Mouse (Mus musculus) megakaryocyte, embryonic 14.5 days (primary cell): ENCODE measurements around the gene Fyn.

Source experiments
- FLI1 ChIP-seq: IDR thresholded peaks from 2 replicates; pipeline ENCODE4 v1.6.1; 2012; ENCODE audit warnings: low read length, inconsistent platforms, mixed read lengths
- GATA1 ChIP-seq: IDR thresholded peaks from 3 replicates; pipeline ENCODE4 v1.6.1; 2012; ENCODE audit warnings: mixed read lengths, low read length, inconsistent platforms, borderline replicate concordance

GRCm38 (mm10) chr10:39601068-39601467 is 232.4 kb downstream of the Fyn start:
- TF ChIP-seq GATA1, result no peak
- no peak for TF ChIP-seq FLI1
